Mouse (Mus musculus) lung, embryonic 16.5 days (tissue): Measurements from ENCODE around the gene Cmpk1. TPM values are rescaled to one million over a fixed set of nuclear protein-coding genes. Genes with fewer than 3 reads are reported as not detected.
"Not testable (repeated sequence)": the region's sequence is repeated elsewhere in the genome, so short reads cannot be mapped to it uniquely, and the experiment has no call there.

ENCODE experiments used
- ATAC-seq: fragments of 200-750 bp; cut with Nextera tagmentation; 2 replicates; pipeline ENCODE4 v1.8.0; 2017; ENCODE audit warnings: low read depth, mild to moderate bottlenecking, moderate library complexity
- H3K27ac ChIP-seq: fragments of 300-500 bp; sonication (generic); 2 replicates; pipeline ENCODE4 v1.5.1; 2014; ENCODE audit warnings: mild to moderate bottlenecking, control low read depth, low read length
- H3K27me3 ChIP-seq: fragments of 300-500 bp; sonication (generic); 2 replicates; pipeline ENCODE4 v1.6.1; 2014; ENCODE audit warnings: low read depth, low read length, mixed read lengths; ENCODE audit not compliant: control insufficient read depth, insufficient read depth
- H3K36me3 ChIP-seq: fragments of 300-500 bp; sonication (generic); 2 replicates; pipeline ENCODE4 v1.6.1; 2014; ENCODE audit warnings: low read length; ENCODE audit not compliant: control insufficient read depth, insufficient read depth
- H3K4me1 ChIP-seq: fragments of 300-500 bp; sonication (generic); replicated peaks from 2 replicates; pipeline ENCODE4 v1.6.1; 2014; ENCODE audit warnings: low read length, mixed read lengths; ENCODE audit not compliant: control insufficient read depth, insufficient read depth
- H3K4me2 ChIP-seq: fragments of 300-500 bp; sonication (generic); 2 replicates; pipeline ENCODE4 v1.6.1; 2014; ENCODE audit warnings: low read depth, low read length, control low read depth
- H3K4me3 ChIP-seq: fragments of 300-500 bp; sonication (generic); 2 replicates; pipeline ENCODE4 v1.5.1; 2014; ENCODE audit warnings: mild to moderate bottlenecking, low read length, control low read depth
- H3K9ac ChIP-seq: fragments of 300-500 bp; sonication (generic); 2 replicates; pipeline ENCODE4 v1.6.1; 2014; ENCODE audit warnings: low read length, control low read depth
- H3K9me3 ChIP-seq: fragments of 300-500 bp; sonication (generic); 2 replicates; pipeline ENCODE4 v1.6.1; 2016; ENCODE audit warnings: low read length; ENCODE audit not compliant: control insufficient read depth
- WGBS: fragments of 180-500 bp; shearing (Covaris S2); extraction: QIAGEN DNeasy Blood & Tissue Kit; methylation state at CpG from one replicate; pipeline ENCODE4 v1.1.7; 2014; 5-methylcytosine and 5-hydroxymethylcytosine counted together
- polyA plus RNA-seq: library from polyadenylated mRNA; unstranded; fragments of >200 nt; fragmentation: Nextera tagmentation; extraction: Ambion mirVana; gene quantifications from 2 replicates; pipeline ENCODE4 v1.2.1, GENCODE M21; 2015

The Cmpk1 gene
- polyA plus RNA-seq, 1 experiment from 2014 or later = 89.2 TPM

DNA sequence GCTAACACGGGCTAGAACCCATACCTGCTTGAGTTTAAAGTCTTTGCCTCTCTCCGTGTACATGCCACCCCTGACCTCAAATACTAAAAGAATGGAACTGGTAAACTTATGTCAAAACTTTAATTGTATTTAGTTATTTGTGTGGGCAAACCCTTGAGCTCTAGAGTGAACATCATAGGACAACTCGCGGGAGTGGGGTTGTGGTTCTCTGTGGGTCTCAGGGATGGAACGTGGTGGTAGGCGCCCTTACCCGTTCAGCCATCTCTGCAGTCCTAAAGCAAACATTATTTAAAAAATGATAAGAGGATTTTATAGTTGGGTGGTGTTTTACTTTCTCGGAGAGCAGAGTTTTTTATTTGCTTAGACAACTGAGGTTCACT, 840 bp downstream of the Cmpk1 start:
- Histone ChIP-seq H3K4me2 (peak overlapping the region; percentile 75), H3K4me3 (peak overlapping the region; percentile 92), H3K36me3 (no peaks in the 10 kb centered on the region), H3K27ac (peak overlapping the region; percentile 100), H3K4me1 (peaks cover 7% of the 10 kb centered on the region; the same call in 1 of the 2 replicates), H3K27me3 (no peaks in the 10 kb centered on the region), H3K9ac (peak overlapping the region; percentile 97), H3K9me3 (no peaks in the 10 kb centered on the region)
- peak; percentile 19 for ATAC-seq
- under 1% methylated on average over 8 of the region's 8 CpGs for WGBS

DNA sequence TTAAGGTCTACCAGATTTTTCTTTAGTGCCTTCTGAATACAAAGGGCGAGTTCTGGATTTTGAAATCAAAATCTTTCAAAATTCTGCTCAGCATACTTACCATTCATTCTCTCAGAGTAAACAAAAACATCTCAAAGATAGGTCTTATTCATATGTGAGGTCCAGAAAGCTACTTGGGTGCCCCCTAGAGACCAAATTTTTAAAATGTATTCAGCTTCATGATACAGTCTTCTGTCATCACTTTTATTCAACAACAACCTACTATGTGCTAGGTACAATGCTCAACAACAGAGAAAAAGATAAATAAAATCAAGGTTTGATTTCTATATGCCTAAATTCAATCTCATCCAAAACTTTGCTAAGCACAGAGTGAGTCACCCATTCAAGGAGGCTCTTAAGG, 4.0 kb downstream of the Cmpk1 start:
- no peaks in the 10 kb centered on the region for H3K9me3 ChIP-seq
- no peaks in the 10 kb centered on the region for H3K36me3 ChIP-seq
- no peak for ATAC-seq
- no peaks in the 10 kb centered on the region for H3K27me3 ChIP-seq
- no peak overlapping the region for H3K4me3 ChIP-seq
- H3K9ac ChIP-seq = no peak overlapping the region
- no peak overlapping the region for H3K27ac ChIP-seq
- H3K4me1 ChIP-seq = peaks cover 7% of the 10 kb centered on the region; the same call in 1 of the 2 replicates
- 72% methylated on average over 1 of the region's 1 CpGs for WGBS
- no peak overlapping the region for H3K4me2 ChIP-seq

DNA sequence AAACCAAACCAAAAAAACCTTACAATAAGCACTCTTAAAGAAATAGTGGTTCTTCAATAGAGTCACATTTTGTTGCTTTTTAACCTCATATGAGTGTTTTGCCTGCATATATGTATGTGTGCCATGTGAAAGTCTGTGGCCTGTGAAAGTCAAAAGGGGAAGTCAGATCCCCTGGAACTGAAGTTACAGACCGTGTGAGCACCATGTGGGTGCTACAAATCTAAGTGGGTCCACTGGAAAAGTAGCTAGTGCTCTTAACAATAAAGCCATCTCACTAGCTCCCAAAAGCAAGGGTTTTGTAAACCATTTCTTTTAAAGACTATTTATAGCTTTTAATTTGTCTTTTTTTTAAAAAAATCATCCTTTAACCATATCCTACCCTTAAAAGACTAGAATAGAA, 4.4 kb downstream of the Cmpk1 start:
- ATAC-seq = no peak
- H3K4me3 ChIP-seq = no peak overlapping the region
- no peaks in the 10 kb centered on the region for H3K9me3 ChIP-seq
- no peak overlapping the region for H3K4me2 ChIP-seq
- H3K27me3 ChIP-seq = no peaks in the 10 kb centered on the region
- no peak overlapping the region for H3K27ac ChIP-seq
- WGBS = 82% methylated on average over 1 of the region's 1 CpGs
- no peaks in the 10 kb centered on the region for H3K36me3 ChIP-seq
- H3K9ac ChIP-seq = no peak overlapping the region
- H3K4me1 ChIP-seq = peaks cover 7% of the 10 kb centered on the region; the same call in 1 of the 2 replicates

DNA sequence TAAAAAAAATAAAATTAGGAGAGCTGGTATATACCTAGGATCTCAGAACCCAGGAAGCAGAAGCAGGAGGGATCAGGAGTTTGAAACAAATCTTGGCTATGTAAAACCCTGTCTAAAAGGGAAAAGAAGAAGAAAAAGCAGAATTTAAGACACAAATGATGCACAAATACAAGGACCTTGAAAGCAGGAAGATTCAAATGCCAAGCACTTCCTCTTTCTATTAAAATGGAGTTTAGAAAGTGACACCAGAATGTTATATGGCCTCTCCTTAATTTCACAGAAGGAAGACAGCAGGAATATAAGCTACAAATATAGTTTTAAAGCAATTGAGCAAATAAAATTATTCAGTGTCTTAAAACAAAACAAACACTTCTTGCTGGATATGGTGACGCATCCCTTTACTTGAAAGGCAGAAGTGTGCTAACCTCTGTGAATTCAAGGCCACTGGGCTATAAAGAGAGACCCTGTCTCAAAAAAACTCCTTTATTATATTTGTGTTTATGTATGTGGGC, 13.8 kb downstream of the Cmpk1 start:
- 83% methylated on average over 1 of the region's 1 CpGs for WGBS
- Histone ChIP-seq H3K27ac (no peak overlapping the region), H3K9ac (no peak overlapping the region), H3K36me3 (peaks cover 3% of the 10 kb centered on the region; the same call in 1 of the 2 replicates), H3K9me3 (no peaks in the 10 kb centered on the region), H3K4me2 (no peak overlapping the region), H3K4me3 (no peak overlapping the region), H3K4me1 (peaks cover 5% of the 10 kb centered on the region; the same call in 1 of the 2 replicates), H3K27me3 (no peaks in the 10 kb centered on the region)
- no peak for ATAC-seq

DNA sequence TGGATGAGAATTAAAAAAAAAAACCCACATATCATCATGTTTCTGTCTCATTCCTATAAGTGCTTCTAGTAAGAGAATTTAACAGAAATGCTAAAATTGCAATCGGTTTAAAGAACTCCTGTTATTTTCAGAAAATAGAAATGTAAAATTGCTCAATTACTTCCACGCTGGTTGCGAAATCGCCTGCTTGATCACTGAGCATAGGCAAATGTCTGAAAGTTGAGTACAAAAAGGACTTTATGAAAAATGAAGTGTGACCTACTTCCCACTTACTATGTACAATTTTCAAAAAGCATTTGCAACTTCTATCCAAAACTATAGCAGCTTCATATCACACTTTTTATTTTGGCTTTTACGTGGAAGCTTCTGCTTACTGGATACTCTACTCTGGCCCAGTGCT, 16.3 kb downstream of the Cmpk1 start:
- Histone ChIP-seq H3K4me1 (peaks cover 5% of the 10 kb centered on the region; the same call in 1 of the 2 replicates), H3K27ac (no peak overlapping the region), H3K9ac (no peak overlapping the region), H3K4me3 (no peak overlapping the region), H3K4me2 (no peak overlapping the region), H3K9me3 (no peaks in the 10 kb centered on the region), H3K27me3 (no peaks in the 10 kb centered on the region), H3K36me3 (peaks cover 5% of the 10 kb centered on the region; the same call in 1 of the 2 replicates)
- 64% methylated on average over 5 of the region's 5 CpGs for WGBS
- ATAC-seq = 0 out of 2 replicates have a peak, but pooled peaks have one; percentile 31

DNA sequence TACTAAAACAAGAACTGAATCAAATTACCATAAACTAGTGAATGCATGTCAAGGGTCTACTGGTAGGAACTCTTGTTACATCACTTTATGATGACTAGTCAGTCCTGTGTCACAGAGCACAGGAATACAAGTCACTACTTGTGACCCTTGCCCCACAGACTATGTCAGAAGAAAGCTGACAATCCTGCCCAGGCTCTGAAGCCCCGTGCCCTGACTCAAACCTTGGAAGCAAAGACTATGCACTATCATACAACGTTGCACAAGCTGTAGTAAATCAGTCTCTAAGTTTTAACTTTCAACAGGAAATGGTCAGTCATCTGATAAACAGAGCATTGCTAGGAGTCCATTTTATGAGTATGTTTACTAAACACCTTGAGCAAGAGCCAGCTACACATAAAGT, 26.2 kb downstream of the Cmpk1 start:
- not testable (repeated sequence) for H3K9me3 ChIP-seq, H3K4me3 ChIP-seq, H3K4me1 ChIP-seq, H3K27ac ChIP-seq, H3K4me2 ChIP-seq, H3K9ac ChIP-seq, ATAC-seq, H3K27me3 ChIP-seq
- H3K36me3 ChIP-seq = peaks cover 21% of the 10 kb centered on the region
- WGBS = 59% methylated on average over 2 of the region's 2 CpGs

DNA sequence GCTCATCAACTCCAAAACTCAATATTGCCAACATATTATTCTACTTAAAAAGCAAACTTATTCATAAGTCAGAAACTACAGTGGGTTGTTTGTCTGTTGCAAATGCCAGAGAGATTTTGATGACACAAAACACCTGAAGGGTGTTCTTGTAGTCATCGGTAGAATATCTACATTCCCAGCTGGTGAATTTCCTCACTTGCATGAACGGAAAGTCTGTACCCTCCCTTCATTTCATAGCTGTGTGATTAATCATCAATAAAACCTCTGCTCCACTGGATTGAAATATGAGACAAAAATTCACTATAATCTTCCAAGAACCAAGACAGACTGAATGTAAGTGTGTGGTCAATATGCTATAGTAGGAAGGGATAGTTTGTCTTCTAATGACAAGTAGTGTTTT, 27.5 kb downstream of the Cmpk1 start:
- Histone ChIP-seq H3K4me3 (no peak overlapping the region), H3K9ac (no peak overlapping the region), H3K27ac (no peak overlapping the region), H3K4me1 (no peaks in the 10 kb centered on the region), H3K9me3 (no peaks in the 10 kb centered on the region), H3K4me2 (no peak overlapping the region), H3K36me3 (peaks cover 12% of the 10 kb centered on the region), H3K27me3 (no peaks in the 10 kb centered on the region)
- no peak for ATAC-seq
- WGBS = 78% methylated on average over 2 of the region's 2 CpGs

DNA sequence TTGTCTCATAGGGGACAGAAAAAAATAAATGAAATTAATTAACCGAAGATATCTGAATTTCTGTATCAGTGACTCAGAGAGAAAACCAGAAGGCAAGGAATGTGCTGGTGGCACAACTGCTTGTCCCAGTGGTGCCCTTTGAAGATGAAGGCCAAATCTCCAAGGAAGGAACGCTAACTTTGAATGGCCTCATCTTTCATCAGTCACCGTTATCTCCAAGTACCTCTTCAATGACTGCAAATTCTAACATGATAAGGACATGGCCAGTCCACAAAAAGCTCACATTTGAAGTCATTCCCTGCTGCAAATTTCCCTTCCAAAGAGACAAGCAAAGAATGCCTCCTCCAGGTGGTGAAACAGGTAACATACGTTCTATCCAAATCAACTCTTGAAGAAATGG, 28.3 kb downstream of the Cmpk1 start:
- Histone ChIP-seq H3K36me3 (peaks cover 11% of the 10 kb centered on the region; the same call in 1 of the 2 replicates), H3K4me3 (no peak overlapping the region), H3K9me3 (no peaks in the 10 kb centered on the region), H3K4me2 (no peak overlapping the region), H3K27ac (no peak overlapping the region), H3K9ac (no peak overlapping the region), H3K27me3 (no peaks in the 10 kb centered on the region), H3K4me1 (no peaks in the 10 kb centered on the region)
- WGBS = 59% methylated on average over 4 of the region's 4 CpGs
- ATAC-seq = no peak

DNA sequence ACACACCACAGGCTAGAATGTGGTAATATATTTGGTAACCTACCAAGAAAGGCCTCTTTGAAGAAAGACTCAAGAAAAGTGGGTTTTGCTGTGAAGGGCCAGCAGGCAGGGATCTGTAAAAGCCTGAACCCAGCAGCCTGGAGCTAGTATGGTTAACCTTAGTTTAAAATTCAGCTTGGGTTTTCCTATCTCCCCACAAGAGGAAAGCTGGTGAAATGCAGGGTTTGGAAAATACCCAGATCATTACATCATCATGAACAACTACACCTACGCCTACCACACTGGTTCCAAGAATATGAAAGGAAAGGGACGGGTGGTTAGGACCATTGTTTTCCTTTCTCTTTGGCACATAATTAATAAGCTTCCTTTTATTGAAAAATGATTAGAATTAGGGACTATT, 28.8 kb downstream of the Cmpk1 start:
- Histone ChIP-seq H3K27me3 (no peaks in the 10 kb centered on the region), H3K4me2 (no peak overlapping the region), H3K9ac (no peak overlapping the region), H3K4me1 (no peaks in the 10 kb centered on the region), H3K4me3 (no peak overlapping the region), H3K36me3 (peaks cover 11% of the 10 kb centered on the region; the same call in 1 of the 2 replicates), H3K9me3 (no peaks in the 10 kb centered on the region), H3K27ac (no peak overlapping the region)
- 59% methylated on average over 2 of the region's 2 CpGs for WGBS
- ATAC-seq = no peak

DNA sequence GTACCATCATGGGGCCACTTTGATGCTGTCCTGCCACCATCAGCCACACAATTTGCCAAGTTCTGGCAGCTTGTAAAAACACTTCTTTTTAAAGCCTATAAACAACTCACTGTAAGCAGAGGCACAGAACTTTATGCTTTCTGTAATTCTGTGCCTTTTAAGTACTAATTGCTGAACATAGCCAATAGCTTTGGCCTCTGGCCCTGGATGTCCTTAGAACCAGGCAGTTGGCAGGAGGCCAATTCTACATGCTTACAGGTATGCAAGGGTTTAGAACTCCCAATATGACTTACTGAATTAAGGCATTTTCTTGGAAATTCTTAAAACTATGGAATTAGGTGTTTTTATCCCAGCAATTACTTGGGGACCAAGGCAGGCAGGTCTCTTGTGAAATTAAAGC, 29.6 kb downstream of the Cmpk1 start:
- H3K4me3 ChIP-seq = no peak overlapping the region
- peaks cover 8% of the 10 kb centered on the region; the same call in 1 of the 2 replicates for H3K36me3 ChIP-seq
- no peak overlapping the region for H3K4me2 ChIP-seq
- no peaks in the 10 kb centered on the region for H3K4me1 ChIP-seq
- no peaks in the 10 kb centered on the region for H3K27me3 ChIP-seq
- no peak overlapping the region for H3K27ac ChIP-seq
- no peak for ATAC-seq
- H3K9ac ChIP-seq = no peak overlapping the region
- H3K9me3 ChIP-seq = no peaks in the 10 kb centered on the region
